Mouse (Mus musculus): ENCODE results near the gene Galntl6. TPM values are rescaled to one million over a fixed set of nuclear protein-coding genes. Genes with fewer than 3 reads are reported as not detected.

The Galntl6 gene
- polyA plus RNA-seq, 1 experiment from 2014 or later = 0.91 TPM

Other genes with a start within 250 kb of the Galntl6 start
- gene BC030500, start 885 bp downstream of the Galntl6 start, polyA plus RNA-seq (2014; fragmentation: Nextera tagmentation; extraction: Ambion mirVana) = 0.75 and 1.8 TPM in 2 replicates

Data from forebrain, embryonic 11.5 days (tissue).